Mouse (Mus musculus): Measurements from ENCODE around the gene Cdk6.

Cdk6 gene

DNA sequence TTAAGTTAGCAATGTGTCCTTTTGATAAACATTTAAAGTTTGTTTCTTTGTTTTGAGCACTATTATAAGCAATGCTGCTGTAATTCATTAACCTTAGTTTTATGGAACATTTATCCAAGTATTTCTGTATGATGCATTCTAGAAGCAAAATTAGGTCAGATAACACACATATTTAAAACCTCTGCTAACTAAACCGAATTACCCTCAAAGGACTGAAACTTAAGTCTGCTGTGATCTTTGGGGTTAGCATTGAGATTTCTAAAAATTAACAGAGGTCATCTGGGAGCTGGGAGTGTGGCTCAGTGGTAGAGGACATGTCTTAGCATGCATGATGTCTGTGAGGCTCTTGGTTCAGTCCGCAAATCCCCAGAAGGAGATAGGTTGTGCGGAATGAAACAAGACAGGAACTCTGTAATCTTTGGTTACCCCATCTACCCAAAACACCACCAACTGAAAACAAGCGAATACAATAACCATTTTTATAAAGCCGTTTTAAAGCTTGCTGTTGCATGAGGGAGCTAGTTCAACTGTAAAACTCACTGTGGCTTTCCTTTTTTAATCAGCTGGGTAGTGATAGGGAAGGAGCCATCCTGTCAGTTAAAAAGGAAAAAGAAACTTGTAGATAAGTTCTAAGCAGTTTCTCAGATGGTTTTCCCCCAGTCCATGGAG lies 141.9 kb downstream of the Cdk6 start:
- no peak for DNase-seq (ENCODE audit: low spot score in 2 of 2)

GRCm38 (mm10) chr5:3486579-3487282 lies 145.4 kb downstream of the Cdk6 start:
- no peak for DNase-seq (ENCODE audit: low spot score in 2 of 2)

DNA sequence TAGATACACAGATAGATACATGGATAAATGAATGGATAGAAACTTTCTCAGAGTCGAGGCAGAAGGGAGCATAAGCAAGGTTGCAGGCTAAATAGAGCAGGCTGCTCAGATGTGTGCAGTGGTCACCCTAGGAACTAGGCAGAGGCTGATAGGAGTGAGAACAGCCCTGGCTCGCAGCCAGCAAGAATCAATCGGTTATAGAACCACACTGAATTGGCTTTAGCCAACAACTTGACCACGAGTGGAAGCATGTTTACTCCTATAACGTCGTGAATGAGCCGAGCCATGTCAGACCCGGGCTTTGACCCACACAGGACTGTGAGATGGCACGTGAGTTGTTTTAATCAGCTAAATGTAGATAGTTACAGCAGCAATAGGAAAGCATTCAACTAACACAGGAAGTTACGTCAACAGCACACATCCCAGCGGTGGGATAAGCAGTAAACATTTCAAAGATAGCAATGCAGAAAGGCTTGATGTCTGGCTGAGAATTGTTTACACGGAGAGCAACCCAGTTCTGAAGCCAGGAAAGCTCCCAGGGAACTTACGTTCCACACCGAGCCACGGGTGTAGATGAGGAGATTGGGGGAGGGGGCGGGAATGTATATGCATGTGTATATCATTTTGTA lies 147.0 kb downstream of the Cdk6 start:
- DNase-seq (ENCODE audit: low spot score in 2 of 2) = no peak

GRCm38 (mm10) chr5:3490358-3490757 lies 149.1 kb downstream of the Cdk6 start:
- DNase-seq (ENCODE audit: low spot score in 2 of 2) = no peak

DNA sequence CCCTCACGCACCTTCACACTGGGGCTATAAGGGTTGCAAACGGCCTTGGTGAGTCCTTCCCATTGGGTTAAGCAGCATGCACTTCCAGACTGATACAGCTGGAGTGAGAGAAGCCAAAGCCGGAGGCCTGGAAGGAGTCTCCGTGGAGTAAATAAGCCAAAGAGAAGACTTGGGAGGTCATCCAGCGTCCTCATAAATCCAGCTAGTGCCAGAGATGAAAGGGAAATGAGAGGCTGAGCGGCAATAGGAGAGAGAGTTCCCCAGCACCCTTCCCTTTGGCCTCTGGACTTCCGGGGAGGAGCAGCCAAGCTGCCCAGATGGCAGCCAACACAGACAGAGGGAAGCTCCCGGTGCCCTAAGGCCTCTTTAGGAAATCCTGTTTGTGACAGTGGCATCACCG lies 149.8 kb downstream of the Cdk6 start:
- no peak for DNase-seq (ENCODE audit: low spot score in 2 of 2)

DNA sequence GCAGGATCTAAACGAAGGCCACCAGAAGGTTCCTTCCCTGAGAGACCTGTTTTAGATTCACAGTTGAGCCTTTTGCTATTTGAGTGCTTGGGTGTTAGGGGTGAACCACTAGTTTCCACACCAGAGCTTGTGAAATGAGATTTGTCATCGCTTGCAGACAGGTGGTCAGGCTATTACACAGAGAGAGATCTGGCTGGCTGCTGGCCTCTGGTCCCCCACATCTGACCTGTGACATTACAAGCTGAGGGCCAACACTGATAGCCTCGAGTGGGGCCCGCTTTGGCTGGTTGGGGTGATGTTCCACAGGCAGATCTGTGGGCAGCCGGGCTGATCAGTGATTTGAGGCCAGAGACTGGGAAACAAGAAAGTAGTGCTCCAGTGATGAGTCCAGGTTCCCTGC lies 150.6 kb downstream of the Cdk6 start:
- no peak for DNase-seq (ENCODE audit: low spot score in 2 of 2)

GRCm38 (mm10) chr5:3492776-3493636 lies 151.7 kb downstream of the Cdk6 start:
- DNase-seq (ENCODE audit: low spot score in 2 of 2) = no peak

GRCm38 (mm10) chr5:3493968-3494367 lies 152.7 kb downstream of the Cdk6 start:
- DNase-seq (ENCODE audit: low spot score in 2 of 2) = no peak

- no peak for DNase-seq (ENCODE audit: low spot score in 2 of 2)
Measured at GRCm38 (mm10) chr5:3494452-3495187, 153.3 kb downstream of the Cdk6 start.

DNA sequence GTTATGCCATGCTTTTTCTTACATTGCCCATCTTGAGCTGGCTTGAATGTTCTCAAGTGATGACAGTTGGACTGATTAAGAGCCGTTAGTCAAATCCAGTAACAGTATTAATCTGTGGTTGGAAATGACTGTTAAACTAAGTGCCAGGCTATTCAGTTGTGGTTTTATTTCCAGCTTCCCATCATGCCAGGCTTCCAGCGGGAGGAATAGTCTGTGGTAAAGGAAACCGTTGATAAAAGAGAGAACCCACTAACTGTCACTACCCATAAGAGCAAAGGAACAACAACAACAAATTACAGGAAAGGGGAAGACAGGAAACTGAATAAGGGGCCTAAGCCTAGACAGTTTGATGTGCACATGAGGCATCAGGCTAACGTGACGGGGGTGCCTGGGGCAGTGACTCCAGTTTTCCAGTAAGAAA lies 156.2 kb downstream of the Cdk6 start:
- peak in 1 of 2 experiments; percentile 29 for DNase-seq (ENCODE audit: low spot score in 2 of 2)

DNA sequence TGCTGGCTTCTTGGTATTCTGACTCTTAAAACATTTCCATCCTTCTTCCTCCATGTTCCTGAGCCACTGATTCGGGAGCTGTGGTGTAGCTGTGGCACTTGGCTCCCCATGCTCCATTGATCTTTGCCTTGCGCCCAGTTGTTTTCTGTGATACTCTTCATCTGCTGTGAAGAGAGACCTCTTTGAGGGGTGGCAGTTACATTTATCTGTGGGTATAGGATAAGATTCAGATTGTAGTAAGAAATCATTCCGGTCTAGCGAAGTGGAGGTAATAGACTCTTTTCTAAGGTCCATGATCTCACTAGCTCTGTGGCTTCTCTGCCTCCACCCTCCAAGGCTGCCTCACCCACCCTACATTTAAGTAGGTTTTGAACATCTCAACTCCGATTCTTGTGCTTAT lies 159.0 kb downstream of the Cdk6 start:
- DNase-seq (ENCODE audit: low spot score in 2 of 2) = no peak

DNA sequence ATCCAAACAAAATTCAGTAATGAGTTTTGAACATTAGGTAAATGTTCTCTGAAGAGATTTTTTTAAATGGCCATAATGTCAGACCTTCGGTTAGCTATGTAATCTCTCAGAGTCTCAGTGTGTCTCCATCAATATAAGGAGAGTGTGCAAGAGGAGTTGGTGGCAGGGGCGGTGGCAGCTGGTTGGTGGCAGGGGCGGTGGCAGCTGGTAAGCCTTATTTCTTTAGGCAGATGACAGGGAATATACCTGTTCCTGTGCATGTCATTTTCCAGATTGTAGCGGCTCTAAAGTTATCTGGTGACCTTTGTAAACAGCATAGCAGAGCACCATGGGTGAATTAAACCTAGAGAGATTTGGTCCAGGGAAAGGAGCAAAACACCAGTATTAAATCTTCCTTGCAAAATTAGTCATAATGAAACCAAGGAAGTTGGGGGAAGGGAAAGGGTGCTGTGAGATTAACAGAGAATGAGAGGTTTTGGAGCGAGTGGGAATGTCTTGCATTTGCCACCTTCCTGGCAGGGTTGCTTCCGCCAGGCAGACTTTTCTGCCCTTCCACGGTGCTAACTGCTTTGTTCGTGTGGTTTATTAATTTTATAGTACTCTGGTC lies 159.8 kb downstream of the Cdk6 start:
- no peak for DNase-seq (ENCODE audit: low spot score in 2 of 2)

DNA sequence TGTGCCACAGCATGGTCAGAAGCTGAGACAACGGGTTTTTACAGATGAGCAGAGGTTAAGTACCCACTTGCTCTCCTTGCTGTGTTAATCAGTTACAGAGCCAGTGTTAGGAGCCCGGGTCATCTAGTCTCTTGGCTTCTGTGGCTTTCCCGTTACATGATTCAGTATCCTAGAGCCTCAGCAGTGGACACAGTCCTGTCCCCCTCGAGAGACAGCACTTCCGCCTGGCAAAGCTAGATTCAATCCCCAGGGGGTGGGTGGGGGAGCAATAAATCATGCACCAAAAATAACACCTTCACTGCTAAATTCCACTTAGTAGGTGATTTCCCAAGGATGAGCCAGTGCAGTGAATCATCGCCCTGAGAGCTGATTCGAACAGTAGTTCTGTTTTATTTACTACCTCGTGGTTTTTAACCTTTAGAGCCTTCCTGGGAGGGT lies 160.3 kb downstream of the Cdk6 start:
- no peak for DNase-seq (ENCODE audit: low spot score in 2 of 2)

DNA sequence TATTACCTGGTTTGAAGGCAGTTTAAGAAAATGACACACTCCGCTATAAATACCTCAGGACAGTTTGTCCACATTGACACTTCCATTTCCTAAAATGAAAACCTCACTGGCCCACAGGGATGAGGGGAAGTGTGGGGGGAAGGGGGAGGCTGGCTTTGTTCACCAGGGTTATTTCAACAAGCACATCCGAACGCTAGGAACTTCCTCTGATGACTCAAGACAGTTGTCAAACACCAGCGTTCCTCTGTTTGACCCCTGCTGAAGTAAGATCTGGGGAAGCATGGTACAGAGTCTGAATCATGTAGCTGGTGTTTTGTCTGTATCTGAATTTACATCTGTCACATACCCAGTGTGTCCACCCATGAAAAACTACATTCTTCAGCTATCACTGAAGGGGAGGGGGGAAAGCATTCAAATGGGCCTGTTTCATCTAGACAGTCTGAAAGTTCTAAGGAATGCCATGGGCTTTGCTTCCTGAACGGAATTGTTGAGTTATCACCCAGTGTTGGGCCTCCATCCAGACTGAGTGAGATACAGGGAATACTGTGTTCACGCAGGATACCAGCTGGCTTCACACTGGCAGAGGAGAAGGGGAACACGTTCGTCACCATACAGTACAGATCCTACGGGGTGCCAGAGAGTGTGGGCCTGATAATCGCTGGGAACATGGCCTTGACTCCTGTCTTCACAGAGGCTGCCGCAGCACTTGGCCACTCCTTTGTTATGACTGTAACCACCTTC lies 161.5 kb downstream of the Cdk6 start:
- DNase-seq (ENCODE audit: low spot score in 2 of 2) = no peak

DNA sequence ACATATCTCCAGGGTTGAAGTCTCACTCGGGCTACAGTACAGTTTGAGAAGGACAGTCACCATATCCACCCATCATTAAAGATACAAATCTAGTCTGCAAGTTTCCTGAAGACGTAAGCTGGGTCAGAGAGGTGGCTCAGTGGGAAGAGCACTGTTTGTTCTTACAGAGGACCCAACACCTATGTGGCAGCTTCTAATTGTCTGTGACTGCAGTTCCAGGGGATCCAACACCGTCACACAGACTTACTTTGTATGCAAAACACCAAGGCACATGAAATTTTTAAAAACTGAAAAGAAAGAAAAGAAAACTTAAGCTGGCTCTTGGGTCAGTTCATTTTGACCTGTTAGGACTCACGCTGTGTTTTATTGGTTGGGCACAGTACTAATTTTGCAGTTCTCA lies 162.1 kb downstream of the Cdk6 start:
- DNase-seq (ENCODE audit: low spot score in 2 of 2) = no peak

- DNase-seq (ENCODE audit: low spot score in 2 of 2) = no peak
Measured at GRCm38 (mm10) chr5:3503836-3504323, 162.6 kb downstream of the Cdk6 start.

- no peak for DNase-seq (ENCODE audit: low spot score in 2 of 2)
Measured at GRCm38 (mm10) chr5:3504453-3504852, 163.2 kb downstream of the Cdk6 start.

- no peak for DNase-seq (ENCODE audit: low spot score in 2 of 2)
Measured at GRCm38 (mm10) chr5:3505553-3505952, 164.3 kb downstream of the Cdk6 start.

GRCm38 (mm10) chr5:3508480-3509381 lies 167.4 kb downstream of the Cdk6 start:
- no peak for DNase-seq (ENCODE audit: low spot score in 2 of 2)
